Mouse (Mus musculus): ENCODE measurements around the gene Tent2.

DNA sequence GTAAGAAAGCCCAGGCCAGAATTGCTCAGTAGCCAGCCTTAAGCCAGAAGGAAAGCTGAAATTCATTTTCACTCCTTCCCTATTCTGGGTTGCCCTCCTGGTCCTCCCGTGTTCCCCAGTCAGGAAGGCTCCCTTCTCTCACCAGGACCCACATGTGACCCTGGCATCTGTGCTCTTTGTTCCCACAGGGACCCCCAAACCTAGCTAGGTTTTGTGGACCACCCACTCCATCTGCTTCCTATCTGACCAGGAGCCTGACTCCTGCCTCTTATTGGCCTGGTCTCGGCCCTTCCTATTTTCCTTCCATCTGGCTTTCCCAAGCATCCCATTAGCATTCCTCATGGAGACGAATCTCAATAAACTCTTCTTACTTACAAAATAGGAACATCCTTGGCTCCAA is 93.6 kb downstream of the Tent2 start:
- TF ChIP-seq CTCF (conservative IDR thresholded peaks at IDR 0.05; ENCODE audit: insufficient read depth, insufficient read length, low read depth, low read length), result no peak
- no peak for TF ChIP-seq POLR2A (IDR thresholded peaks at IDR 0.05; ENCODE audit: low read depth, low read length)
